Mouse (Mus musculus): Measurements from ENCODE around the gene Lypd6. TPM values are rescaled to one million over a fixed set of nuclear protein-coding genes. Genes with fewer than 3 reads are reported as not detected.

The Lypd6 gene
- polyA plus RNA-seq, 1 experiment: 3.9 TPM

DNA sequence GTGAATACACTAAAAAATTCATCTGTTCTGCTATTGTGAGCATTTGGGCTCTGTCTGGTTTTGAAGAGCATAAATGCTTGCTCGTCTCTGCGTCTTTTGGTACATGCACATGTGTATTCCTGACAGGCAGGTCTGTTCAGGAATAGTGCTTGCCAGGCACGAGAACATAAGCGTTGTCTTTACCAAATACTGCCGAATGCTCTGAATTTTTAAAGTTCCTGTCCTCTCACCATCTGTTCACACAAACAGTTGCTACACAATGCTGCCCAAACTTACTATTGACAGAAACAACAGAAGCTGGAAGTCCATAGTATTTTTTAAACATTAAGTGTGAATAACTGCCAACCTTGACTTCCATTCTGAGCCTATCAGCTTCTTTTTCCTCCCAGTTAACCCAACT, 112.9 kb downstream of the Lypd6 start:
- H3K36me3 ChIP-seq (ENCODE audit: control insufficient read depth, insufficient read depth): no peaks in the 10 kb centered on the region
- H3K27me3 ChIP-seq (ENCODE audit: control insufficient read depth, insufficient read depth, insufficient read length): no peaks in the 10 kb centered on the region
- no peak overlapping the region for H3ac ChIP-seq (ENCODE audit: control insufficient read depth, insufficient read length)
- TF ChIP-seq POLR2AphosphoS2 (IDR thresholded peaks at IDR 0.05; ENCODE audit: insufficient read length, low read depth): no peak
- TF ChIP-seq TCF12 (IDR thresholded peaks at IDR 0.05; ENCODE audit: insufficient read depth, poor library complexity, severe bottlenecking): no peak
- H3K4me2 ChIP-seq (ENCODE audit: low read depth): no peak overlapping the region
- H3K79me2 ChIP-seq (ENCODE audit: control insufficient read depth, insufficient read depth): no peaks in the 10 kb centered on the region
- no peak overlapping the region for H3K4me3 ChIP-seq

DNA sequence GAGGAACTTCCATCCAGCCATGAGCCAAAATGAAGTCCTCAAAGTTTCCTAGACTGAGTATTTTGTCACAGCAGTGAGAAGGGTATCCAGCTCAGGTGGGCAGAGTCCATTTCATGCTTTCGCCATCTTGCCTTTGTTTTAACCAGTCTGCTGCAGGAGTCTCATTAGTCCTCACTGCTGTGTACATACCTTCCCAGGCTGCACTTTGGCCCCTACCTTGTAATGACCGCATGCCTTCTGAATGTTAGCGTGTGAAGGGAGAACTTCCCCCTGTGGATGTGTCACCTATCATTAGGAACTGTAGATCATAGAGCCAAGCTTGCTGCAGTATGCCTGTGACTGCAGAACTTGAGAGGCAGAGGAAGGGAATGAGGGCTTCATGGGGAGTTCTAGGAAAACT, 114.2 kb downstream of the Lypd6 start:
- H3K36me3 ChIP-seq (ENCODE audit: control insufficient read depth, insufficient read depth): no peaks in the 10 kb centered on the region
- H3ac ChIP-seq (ENCODE audit: control insufficient read depth, insufficient read length): no peak overlapping the region
- no peaks in the 10 kb centered on the region for H3K27me3 ChIP-seq (ENCODE audit: control insufficient read depth, insufficient read depth, insufficient read length)
- H3K79me2 ChIP-seq (ENCODE audit: control insufficient read depth, insufficient read depth): no peaks in the 10 kb centered on the region
- no peak overlapping the region for H3K4me3 ChIP-seq
- TF ChIP-seq TCF3 (IDR thresholded peaks at IDR 0.05; ENCODE audit: insufficient read length, low read depth) (no peak), CEBPB (IDR thresholded peaks at IDR 0.05; ENCODE audit: insufficient read depth, poor library complexity, severe bottlenecking) (no peak), POLR2AphosphoS2 (IDR thresholded peaks at IDR 0.05; ENCODE audit: insufficient read length, low read depth) (no peak), USF1 (IDR thresholded peaks at IDR 0.05; ENCODE audit: low read depth) (no peak), TCF12 (IDR thresholded peaks at IDR 0.05; ENCODE audit: insufficient read depth, poor library complexity, severe bottlenecking) (no peak), MYOD1 (IDR thresholded peaks at IDR 0.05; ENCODE audit: control insufficient read depth in 1 of 3, insufficient read length in 2 of 3, low read depth in 2 of 3) (no peak), MAX (IDR thresholded peaks at IDR 0.05; ENCODE audit: low read depth) (no peak), MYOG (IDR thresholded peaks at IDR 0.05; ENCODE audit: control insufficient read depth in 1 of 3, insufficient read depth in 1 of 3, insufficient read length in 2 of 3, low read depth in 2 of 3) (no peak), E2F4 (IDR thresholded peaks at IDR 0.05; ENCODE audit: insufficient read depth) (no peak)
- H3K4me2 ChIP-seq (ENCODE audit: low read depth): no peak overlapping the region

DNA sequence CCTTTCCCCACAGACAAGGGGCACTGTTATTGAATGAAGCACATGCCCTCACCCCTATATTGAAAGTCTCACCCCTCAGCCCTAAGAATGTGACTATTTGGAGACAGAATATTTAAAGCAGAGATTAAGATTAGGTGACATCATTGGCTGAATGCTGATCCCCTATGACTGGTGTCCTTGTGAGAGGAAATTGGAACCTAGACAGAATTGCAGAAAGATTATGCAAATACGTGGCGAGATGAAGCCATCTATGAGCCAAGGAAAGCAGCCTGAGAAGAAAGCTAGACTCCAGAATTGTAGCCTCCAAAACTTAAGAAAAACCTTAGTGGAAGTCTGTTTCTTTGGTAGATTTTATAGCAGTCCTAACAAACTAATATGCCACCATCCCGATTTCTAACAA, 115.1 kb downstream of the Lypd6 start:
- Histone ChIP-seq H3K4me2 (ENCODE audit: low read depth) (no peak overlapping the region), H3K79me2 (ENCODE audit: control insufficient read depth, insufficient read depth) (no peaks in the 10 kb centered on the region), H3K4me3 (no peak overlapping the region), H3ac (ENCODE audit: control insufficient read depth, insufficient read length) (no peak overlapping the region), H3K36me3 (ENCODE audit: control insufficient read depth, insufficient read depth) (no peaks in the 10 kb centered on the region), H3K27me3 (ENCODE audit: control insufficient read depth, insufficient read depth, insufficient read length) (no peaks in the 10 kb centered on the region)
- no peak for TF ChIP-seq MAX (IDR thresholded peaks at IDR 0.05; ENCODE audit: low read depth)
- TF ChIP-seq TCF12 (IDR thresholded peaks at IDR 0.05; ENCODE audit: insufficient read depth, poor library complexity, severe bottlenecking): no peak
- TF ChIP-seq POLR2AphosphoS2 (IDR thresholded peaks at IDR 0.05; ENCODE audit: insufficient read length, low read depth): no peak
- no peak for TF ChIP-seq TCF3 (IDR thresholded peaks at IDR 0.05; ENCODE audit: insufficient read length, low read depth)
- TF ChIP-seq SRF (IDR thresholded peaks at IDR 0.05; ENCODE audit: control insufficient read depth, insufficient read length, low read depth): no peak
- TF ChIP-seq MYOG (IDR thresholded peaks at IDR 0.05; ENCODE audit: control insufficient read depth in 1 of 3, insufficient read depth in 1 of 3, insufficient read length in 2 of 3, low read depth in 2 of 3): no peak
- TF ChIP-seq MYOD1 (IDR thresholded peaks at IDR 0.05; ENCODE audit: control insufficient read depth in 1 of 3, insufficient read length in 2 of 3, low read depth in 2 of 3): no peak
- TF ChIP-seq USF1 (IDR thresholded peaks at IDR 0.05; ENCODE audit: low read depth): no peak
- TF ChIP-seq POLR2A (IDR thresholded peaks at IDR 0.05; ENCODE audit: insufficient read length, low read depth): no peak
- TF ChIP-seq REST (IDR thresholded peaks at IDR 0.05; ENCODE audit: insufficient read depth, insufficient read length): no peak
- TF ChIP-seq CEBPB (IDR thresholded peaks at IDR 0.05; ENCODE audit: insufficient read depth, poor library complexity, severe bottlenecking): no peak
- no peak for TF ChIP-seq E2F4 (IDR thresholded peaks at IDR 0.05; ENCODE audit: insufficient read depth)

DNA sequence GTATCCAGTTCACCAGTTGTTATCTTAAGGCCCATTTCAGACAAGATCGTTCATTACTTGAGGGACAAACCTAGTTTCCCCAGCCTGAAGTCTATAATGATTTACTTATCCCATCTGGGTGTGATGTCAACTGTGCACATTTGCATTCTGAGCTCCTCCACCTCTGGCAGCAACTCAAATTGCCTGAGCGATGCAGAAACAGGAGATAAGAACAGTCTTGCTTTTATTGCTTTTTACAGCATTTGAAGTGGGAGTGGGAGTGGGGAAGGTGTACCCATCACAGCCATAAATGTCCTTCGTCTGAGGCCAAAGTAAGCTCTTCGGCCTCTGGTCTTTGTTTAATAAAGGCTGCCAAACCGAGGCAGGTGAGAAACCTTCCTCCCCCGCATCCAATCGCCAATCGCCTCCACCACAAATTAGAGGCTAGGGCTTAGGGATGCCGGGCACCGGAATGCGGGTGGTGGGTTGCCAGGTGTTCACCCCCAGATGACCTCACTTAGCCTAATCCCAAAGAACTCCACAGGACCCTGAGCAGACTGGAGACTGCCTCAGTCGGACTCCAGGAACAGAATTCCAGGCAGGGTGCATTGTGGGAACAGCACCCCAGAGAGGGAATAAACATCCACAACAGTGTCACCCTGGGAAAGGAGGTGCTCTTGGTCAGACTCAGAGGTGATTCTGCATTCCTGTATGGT, 120.6 kb downstream of the Lypd6 start:
- H3K4me2 ChIP-seq (ENCODE audit: low read depth): no peak overlapping the region
- no peaks in the 10 kb centered on the region for H3K27me3 ChIP-seq (ENCODE audit: control insufficient read depth, insufficient read depth, insufficient read length)
- H3K36me3 ChIP-seq (ENCODE audit: control insufficient read depth, insufficient read depth): no peaks in the 10 kb centered on the region
- no peak overlapping the region for H3ac ChIP-seq (ENCODE audit: control insufficient read depth, insufficient read length)
- H3K4me3 ChIP-seq: no peak overlapping the region
- TF ChIP-seq REST (IDR thresholded peaks at IDR 0.05; ENCODE audit: insufficient read depth, insufficient read length) (no peak), E2F4 (IDR thresholded peaks at IDR 0.05; ENCODE audit: insufficient read depth) (no peak), TCF3 (IDR thresholded peaks at IDR 0.05; ENCODE audit: insufficient read length, low read depth) (no peak), POLR2AphosphoS2 (IDR thresholded peaks at IDR 0.05; ENCODE audit: insufficient read length, low read depth) (no peak), POLR2A (IDR thresholded peaks at IDR 0.05; ENCODE audit: insufficient read length, low read depth) (no peak), TCF12 (IDR thresholded peaks at IDR 0.05; ENCODE audit: insufficient read depth, poor library complexity, severe bottlenecking) (no peak), SRF (IDR thresholded peaks at IDR 0.05; ENCODE audit: control insufficient read depth, insufficient read length, low read depth) (no peak), MAX (IDR thresholded peaks at IDR 0.05; ENCODE audit: low read depth) (no peak), CEBPB (IDR thresholded peaks at IDR 0.05; ENCODE audit: insufficient read depth, poor library complexity, severe bottlenecking) (no peak), USF1 (IDR thresholded peaks at IDR 0.05; ENCODE audit: low read depth) (no peak), MYOD1 (IDR thresholded peaks at IDR 0.05; ENCODE audit: control insufficient read depth in 1 of 3, insufficient read length in 2 of 3, low read depth in 2 of 3) (no peak), MYOG (IDR thresholded peaks at IDR 0.05; ENCODE audit: control insufficient read depth in 1 of 3, insufficient read depth in 1 of 3, insufficient read length in 2 of 3, low read depth in 2 of 3) (no peak)
- H3K79me2 ChIP-seq (ENCODE audit: control insufficient read depth, insufficient read depth): no peaks in the 10 kb centered on the region

DNA sequence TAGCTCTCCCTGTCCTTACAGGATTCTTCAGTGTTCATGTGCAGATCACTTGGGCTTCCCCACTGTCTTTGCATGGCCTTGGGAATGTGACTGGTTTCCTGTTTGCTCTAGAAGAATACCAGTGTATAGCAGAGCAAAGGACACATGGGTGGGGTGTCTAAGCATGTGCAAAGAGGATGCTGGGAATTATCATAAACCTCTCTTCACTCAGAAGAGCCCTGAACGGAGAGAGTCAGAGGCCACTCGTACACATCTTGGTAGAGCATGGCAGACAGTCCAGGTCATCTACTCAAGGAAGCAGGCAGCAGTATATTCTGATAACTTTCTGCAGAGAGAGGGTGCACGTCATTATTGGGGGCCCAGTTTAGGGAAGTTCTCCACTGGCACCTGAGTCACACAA, 122.6 kb downstream of the Lypd6 start:
- H3K79me2 ChIP-seq (ENCODE audit: control insufficient read depth, insufficient read depth): no peaks in the 10 kb centered on the region
- no peaks in the 10 kb centered on the region for H3K36me3 ChIP-seq (ENCODE audit: control insufficient read depth, insufficient read depth)
- no peak overlapping the region for H3ac ChIP-seq (ENCODE audit: control insufficient read depth, insufficient read length)
- H3K4me2 ChIP-seq (ENCODE audit: low read depth): no peak overlapping the region
- H3K27me3 ChIP-seq (ENCODE audit: control insufficient read depth, insufficient read depth, insufficient read length): no peaks in the 10 kb centered on the region
- TF ChIP-seq TCF12 (IDR thresholded peaks at IDR 0.05; ENCODE audit: insufficient read depth, poor library complexity, severe bottlenecking) (no peak), MYOD1 (IDR thresholded peaks at IDR 0.05; ENCODE audit: control insufficient read depth in 1 of 3, insufficient read length in 2 of 3, low read depth in 2 of 3) (no peak), POLR2AphosphoS2 (IDR thresholded peaks at IDR 0.05; ENCODE audit: insufficient read length, low read depth) (no peak), CEBPB (IDR thresholded peaks at IDR 0.05; ENCODE audit: insufficient read depth, poor library complexity, severe bottlenecking) (no peak), REST (IDR thresholded peaks at IDR 0.05; ENCODE audit: insufficient read depth, insufficient read length) (no peak), MYOG (IDR thresholded peaks at IDR 0.05; ENCODE audit: control insufficient read depth in 1 of 3, insufficient read depth in 1 of 3, insufficient read length in 2 of 3, low read depth in 2 of 3) (no peak), TCF3 (IDR thresholded peaks at IDR 0.05; ENCODE audit: insufficient read length, low read depth) (no peak), SRF (IDR thresholded peaks at IDR 0.05; ENCODE audit: control insufficient read depth, insufficient read length, low read depth) (no peak), E2F4 (IDR thresholded peaks at IDR 0.05; ENCODE audit: insufficient read depth) (no peak), POLR2A (IDR thresholded peaks at IDR 0.05; ENCODE audit: insufficient read length, low read depth) (no peak), MAX (IDR thresholded peaks at IDR 0.05; ENCODE audit: low read depth) (no peak), USF1 (IDR thresholded peaks at IDR 0.05; ENCODE audit: low read depth) (no peak)
- no peak overlapping the region for H3K4me3 ChIP-seq

Data from myocyte (in vitro differentiated cells).